Mouse (Mus musculus) heart, postnatal 14 days (tissue): ENCODE data around the gene Apol7e. TPM values are rescaled to one million over a fixed set of nuclear protein-coding genes. Genes with fewer than 3 reads are reported as not detected.
A peak's percentile ranks its signal among the peaks of the same experiment; 100 is the strongest.
"Not testable (repeated sequence)": the region's sequence is repeated elsewhere in the genome, so short reads cannot be mapped to it uniquely, and the experiment has no call there.

Experiments
- DNase-seq, 2 experiments: peaks; one replicate each; pipeline ENCODE4 v3.0.0; 2021 to 2022
- intact Hi-C: fragments of 180-260 bp; cut with DNase I; formaldehyde crosslinking; loops from one replicate; pipeline ENCODE4 v1.15.1; 2025
- long read RNA-seq, 2 experiments: library from polyadenylated mRNA; stranded (forward); transcript quantifications; one replicate each; pipeline ENCODE4 v2.0.0; 2021
- total RNA-seq, 2 experiments: library from RNA; stranded (reverse); gene quantifications; 2 replicates each; pipeline ENCODE4 v1.2.3; 2021

Apol7e gene
- not detected for total RNA-seq
- long read RNA-seq, experiment 1, result 0 reads
- long read RNA-seq, experiment 2, result 0 reads

DNA sequence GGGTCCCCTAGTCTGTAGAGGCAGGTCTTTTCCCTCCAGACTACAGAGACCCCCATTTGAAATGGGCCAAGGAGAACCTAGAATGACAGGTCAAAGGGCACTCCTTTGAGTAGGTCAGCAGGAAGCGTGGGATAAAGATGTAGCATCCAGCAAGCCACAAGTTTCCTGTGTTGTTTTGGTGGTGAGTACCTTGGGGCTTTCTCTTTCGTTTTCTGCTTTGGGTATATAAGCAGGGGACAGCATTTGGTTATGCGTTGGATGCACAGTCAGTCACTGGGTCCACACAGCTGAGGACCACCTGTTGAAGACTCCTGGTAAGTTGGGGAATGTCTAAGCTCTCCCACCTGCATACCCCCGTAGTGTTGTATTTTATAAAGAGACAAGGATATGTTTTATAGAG lies at the start of gene Apol7e:
Apol7e (plus strand) TSS at position 202 of the 400 bp plus-strand sequence.
- intact Hi-C loops, DNase-seq: not testable (repeated sequence)

DNA sequence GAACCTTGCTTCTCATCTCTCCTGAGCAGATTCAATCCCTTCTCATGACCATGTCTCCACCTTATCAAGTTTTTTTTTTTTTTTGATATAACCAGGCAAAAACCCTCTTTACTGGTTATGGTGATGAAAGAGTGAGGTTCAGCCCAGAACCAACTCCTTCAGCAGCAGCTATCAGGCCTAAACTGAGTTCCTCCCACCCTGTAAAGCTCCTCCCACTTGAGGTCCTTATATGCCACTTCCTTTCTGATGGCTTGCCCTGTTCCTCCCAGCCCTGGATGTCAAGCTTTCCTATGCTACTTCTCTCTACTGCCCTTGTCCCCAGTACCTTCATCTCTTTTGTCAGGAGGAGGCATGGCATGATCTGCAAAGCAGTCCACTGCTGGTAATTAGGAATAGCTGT lies 47.5 kb upstream of the Apol7e start:
- intact Hi-C loops, DNase-seq: not testable (repeated sequence)

DNA sequence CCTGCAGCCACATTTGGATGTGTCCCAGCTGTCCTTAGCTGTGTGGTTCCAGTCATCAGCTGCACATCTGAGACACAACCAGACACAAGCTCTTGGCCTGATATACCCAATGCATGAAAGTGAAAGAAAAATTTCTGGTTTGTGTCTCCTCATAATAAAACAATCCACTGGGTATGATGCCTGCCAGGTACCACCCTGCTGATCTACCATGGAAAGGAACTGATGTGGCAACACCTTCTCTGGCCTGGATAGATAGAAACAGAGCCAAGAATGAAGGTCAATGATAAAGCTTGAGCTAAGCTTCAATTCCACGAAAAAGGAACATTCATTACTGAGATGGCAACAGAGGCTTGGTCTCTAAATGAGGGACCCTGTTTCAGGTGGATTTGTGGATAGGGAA lies 38.9 kb upstream of the Apol7e start:
- intact Hi-C loops, DNase-seq: not testable (repeated sequence)

DNA sequence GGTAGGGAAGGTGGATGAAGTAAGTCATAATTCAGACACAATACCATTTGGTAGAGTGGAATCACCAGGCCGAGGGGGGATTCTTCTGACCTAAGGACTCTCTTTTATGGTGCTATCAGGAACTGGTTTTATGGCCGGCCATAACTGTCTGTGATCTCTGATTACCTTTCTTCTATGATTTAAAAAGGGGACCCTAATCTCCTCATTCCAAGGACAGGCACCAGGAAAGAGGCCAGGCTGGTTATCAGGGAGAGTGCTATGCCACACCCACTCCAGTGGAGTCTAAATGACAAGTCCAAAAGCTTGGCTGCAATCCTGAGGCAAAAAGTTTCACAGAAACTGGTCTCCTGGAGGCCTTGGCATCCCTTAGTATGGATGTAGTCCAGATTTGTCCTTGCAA lies 36.8 kb upstream of the Apol7e start:
- DNase-seq, intact Hi-C loops: not testable (repeated sequence)

DNA sequence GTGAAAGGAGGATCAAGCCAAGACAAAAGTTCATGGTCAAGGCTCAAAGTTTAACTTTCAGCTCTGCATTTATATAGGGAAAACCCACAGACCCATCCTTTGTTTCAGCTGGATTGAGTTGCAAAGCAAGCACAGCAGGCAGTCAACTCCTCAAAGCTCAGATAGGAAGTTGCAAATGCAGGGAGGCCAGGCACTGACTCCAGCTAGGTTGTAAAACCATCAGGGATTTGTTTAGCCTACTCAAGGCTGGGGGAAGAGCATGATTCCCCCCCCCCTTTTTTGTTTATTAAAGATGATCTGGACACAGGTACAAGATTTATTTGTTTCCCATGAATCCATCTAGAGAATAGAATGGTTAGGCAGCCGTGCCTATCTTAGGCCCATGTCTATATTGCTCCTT lies 24.6 kb upstream of the Apol7e start:
- intact Hi-C loops, DNase-seq: not testable (repeated sequence)

DNA sequence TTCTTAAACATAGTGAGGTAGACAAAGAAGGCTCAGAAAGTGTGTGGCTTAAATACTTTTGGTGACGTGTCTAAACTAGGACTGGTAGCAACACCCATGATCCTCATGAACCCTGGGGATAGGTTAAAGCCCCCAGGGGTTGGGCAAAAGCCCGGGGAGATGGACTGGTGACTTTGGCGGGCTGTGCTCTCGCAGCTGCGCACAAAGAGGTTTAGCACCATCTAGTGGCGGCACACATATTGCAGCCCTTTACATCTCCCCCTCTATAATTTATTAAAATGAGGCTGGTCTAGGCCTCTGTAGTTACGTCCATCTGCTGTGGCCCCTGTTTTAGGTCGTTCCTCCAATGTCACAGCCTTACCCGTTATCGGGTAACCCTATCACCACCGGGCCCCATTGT lies 14.7 kb upstream of the Apol7e start:
- intact Hi-C loops, result not testable (repeated sequence)

DNA sequence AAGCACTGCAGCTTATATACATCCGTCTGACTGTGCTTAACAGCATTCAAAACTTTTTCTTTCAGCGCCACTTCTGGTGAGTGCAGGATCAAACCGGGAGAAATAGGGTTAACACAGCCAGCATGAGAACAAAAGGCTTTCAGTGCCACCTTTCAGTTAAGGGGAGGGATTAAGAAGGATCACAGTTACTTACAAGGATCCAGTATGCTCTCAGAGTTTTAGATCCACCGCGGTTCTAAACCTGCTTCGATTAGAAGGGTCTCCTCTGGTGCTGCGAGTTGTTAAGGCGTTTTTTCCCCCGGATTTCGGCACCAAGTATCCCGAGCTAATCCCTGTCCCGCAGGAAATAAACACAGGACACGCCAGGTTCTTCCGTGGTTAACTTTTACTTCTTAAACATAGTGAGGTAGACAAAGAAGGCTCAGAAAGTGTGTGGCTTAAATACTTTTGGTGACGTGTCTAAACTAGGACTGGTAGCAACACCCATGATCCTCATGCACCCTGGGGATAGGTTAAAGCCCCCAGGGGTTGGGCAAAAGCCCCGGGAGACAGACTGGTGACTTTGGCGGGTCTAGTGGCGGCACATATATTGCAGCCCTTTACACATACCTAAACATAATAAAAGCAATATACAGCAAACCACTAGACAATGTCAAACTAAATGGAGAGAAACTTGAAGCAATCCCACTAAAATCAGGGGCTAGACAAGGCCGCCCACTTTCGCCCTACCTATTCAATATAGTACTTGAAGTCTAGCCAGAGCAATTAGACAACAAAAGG lies 6.9 kb upstream of the Apol7e start:
- DNase-seq, intact Hi-C loops: not testable (repeated sequence)

More for the DNA sequence above, 14.7 kb upstream of the Apol7e start:
- peak; percentile 45 to 66 for DNase-seq

DNA sequence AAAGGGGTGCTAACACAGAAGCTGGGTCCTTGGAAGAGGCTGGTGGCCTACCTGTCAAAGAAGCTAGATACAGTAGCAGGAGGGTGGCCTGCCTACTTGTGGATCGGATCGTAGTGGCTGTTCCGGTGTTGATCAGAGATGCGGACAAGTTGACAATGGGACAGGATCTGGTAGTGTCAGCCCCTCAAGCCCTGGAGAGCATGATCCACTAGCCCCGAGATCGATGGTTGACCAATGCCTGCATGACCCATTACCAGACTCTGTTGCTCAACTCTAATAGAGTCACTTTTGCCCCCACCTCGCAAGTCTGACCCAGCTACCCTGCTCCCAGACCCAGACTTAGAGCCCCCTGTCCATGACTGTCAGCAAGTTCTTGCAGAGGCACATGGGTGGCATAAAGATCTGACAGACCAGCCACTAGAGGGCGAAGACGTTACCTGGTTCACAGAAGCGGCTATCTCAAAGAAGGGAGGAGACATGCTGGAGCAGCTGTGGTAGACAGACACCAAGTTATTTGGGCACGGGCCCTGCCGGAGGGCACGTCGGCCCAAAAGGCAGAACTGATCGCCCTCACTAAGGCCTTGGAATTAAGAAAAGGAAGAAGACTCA lies 3.9 kb upstream of the Apol7e start:
- peak; percentile 5 to 16 for DNase-seq
- intact Hi-C loops, result not testable (repeated sequence)

DNA sequence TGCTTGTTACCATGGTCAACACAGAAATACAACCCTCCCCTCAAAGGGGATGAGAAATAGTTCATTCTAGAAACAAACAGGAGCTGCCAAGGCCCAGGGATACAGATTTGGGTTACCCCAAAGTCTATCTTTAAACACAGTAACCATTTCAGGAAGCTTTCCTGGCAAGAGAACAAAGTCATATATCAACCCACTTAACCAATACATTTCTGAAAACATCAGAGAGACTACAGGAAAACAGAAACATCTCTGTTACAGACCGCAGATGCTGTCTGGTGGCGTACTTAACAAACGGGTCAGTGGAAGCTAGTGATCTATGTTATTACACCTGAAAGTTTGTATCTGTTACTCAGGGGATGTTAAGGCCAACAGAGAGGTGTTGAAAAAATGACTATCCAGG lies 6.6 kb downstream of the Apol7e start:
- intact Hi-C loops, DNase-seq: not testable (repeated sequence)

DNA sequence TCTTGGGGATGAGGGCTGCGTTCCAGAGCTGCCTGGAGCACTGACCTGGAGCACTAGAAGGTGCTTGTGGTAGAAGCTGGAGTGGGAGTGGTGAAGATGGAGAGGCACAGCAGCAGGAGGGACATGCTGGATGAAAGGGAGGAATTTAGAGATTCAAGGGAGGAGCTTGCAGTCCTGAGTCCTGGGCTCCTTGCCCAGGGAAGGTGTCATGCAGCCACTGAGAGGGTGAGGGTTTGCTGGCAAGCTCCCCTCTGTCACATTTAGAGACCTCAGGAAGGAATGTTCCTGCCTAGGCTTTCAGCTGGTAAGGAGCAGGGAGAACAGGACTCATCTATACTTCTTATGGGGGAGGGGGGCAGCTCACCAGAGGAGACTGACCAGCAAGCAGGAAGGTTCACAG lies 10.3 kb downstream of the Apol7e start:
- intact Hi-C loops, DNase-seq: not testable (repeated sequence)

DNA sequence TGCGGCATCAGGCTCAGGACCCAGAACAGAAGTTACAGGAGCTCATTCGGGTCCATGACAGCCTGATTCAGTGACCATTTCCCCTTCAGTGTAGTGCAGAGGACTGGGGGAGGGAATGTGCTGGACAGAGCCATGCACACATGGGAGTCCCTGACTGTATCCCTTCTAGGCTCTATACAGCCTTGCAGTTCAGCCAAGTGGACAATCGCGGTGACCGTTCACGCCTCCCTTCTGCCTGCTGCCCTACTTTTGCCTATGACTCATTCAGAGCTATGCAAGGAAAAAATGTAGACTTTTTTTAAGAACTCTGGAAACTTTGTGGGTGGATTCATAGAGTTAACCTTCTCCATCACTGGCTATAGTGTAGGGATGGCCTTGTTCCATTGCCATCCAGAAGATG lies 19.6 kb downstream of the Apol7e start:
- DNase-seq, intact Hi-C loops: not testable (repeated sequence)

DNA sequence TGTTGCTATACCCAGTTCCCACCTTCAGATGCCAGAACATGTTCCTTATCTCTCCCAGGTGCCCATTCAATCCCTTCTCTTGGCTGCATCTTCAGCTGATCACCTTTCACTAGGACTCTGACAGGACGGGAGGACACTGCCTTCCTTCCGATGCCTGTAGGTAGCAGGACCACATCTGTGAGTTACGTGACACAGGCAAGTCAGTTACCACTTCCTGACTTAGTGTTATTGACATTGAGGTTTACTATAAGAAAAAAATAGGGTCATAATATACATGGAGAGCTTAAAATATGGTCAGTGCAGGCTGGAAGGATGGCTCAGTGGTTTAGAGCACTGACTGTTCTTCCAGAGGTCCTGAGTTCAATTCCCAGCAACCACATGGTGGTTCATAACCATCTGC lies 22.9 kb downstream of the Apol7e start:
- DNase-seq, intact Hi-C loops: not testable (repeated sequence)

DNA sequence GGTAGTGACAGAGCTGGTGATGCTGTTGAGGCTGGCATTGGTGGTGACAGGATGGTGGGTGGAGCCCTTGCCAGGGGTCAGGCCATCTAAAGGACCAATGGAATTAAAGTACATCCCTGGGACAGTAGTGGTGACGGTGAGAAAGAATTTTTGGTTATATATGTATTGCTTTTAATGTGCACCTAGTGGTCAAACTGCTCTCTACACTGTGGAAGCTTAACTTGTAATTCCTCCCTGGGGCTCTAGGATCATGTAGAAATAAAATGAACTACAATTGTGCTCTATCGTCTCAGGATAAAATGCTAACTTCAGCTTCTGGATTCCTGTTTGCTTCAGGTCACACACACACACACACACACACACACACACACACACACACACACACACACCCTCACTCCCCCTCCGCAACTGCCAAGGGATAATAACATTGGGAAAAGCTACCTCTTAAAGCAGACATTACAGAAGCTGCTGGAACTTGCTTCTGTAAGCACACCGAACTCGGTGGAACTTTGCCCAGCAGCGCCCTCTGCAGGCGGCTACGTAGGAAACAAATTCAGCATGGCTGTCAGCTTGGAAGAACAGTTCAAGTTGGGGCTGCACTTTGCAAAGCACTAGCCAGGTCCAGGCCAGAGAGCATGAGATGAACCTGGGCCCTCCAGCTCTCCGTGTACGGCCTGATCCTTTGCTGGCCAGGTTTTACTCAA lies 25.7 kb downstream of the Apol7e start:
- intact Hi-C loops, DNase-seq: not testable (repeated sequence)

DNA sequence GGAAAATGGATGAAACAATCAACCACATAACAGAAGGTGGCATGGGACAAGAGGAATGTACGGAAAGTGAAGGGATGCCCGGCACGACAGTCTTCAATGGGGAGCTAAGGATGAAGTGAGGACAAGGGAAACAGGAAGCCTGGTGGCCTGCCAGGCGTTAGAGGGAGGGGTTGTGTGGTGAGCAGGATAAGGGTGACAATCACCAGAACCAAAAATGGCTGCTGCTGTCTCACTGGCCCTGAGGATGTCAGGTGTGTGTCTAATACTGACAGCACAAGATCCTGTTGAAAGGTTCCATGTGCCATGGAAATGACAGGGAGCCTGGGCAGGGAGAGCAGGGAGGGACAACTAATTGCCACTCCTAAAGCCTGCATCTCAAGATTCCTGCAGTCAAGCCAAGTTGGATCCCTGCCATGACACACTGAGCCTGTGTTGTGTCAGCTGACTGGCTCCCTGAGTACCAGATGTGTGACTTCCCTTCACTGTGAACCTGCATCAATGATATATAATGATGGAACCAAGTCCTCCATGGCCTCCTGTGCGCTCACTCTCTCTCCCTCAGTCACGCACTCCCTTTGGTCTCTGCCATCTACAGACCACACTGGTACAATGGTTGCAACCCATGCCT lies 26.9 kb downstream of the Apol7e start:
- DNase-seq, result peak in 1 of 2 experiments; percentile 56
- intact Hi-C loops, result not testable (repeated sequence)

DNA sequence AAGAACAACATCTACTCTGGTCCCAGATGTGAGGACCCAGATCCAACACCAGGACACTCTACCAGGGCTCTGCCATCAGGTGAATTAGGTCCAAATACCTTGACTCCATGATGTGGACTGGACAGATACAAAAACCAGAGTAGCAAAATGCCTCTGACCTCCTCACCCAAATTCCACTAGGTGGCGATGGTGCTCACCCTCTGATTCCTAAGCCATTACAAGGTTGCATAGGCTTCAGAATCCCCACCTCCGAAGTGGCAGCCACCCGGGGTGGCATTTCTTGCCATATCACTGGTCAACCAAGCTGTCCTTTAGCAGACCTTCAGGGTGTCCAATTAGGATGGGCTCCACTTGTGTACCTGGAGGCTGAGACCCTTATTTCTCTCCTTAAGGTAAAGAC lies 28.5 kb downstream of the Apol7e start:
- DNase-seq, intact Hi-C loops: not testable (repeated sequence)

DNA sequence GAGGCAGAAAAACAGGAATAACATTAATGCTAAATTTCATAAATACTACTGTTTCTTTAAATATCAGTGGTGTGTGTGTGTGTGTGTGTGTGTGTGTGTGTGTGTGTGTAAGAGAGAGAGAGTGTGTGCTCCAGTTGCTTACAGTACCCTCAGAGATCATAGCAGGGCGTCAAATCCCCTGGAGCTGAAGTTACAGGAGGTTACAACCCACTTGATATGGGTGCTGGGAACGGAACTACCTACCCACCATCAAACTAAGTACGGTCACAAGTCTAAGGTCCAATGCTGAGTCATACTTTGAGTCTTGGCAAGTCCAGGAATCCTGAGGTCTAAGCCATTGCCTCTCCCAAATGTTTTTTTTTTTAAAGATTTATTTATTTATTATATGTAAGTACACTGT lies 29.1 kb downstream of the Apol7e start:
- intact Hi-C loops, result not testable (repeated sequence)

DNA sequence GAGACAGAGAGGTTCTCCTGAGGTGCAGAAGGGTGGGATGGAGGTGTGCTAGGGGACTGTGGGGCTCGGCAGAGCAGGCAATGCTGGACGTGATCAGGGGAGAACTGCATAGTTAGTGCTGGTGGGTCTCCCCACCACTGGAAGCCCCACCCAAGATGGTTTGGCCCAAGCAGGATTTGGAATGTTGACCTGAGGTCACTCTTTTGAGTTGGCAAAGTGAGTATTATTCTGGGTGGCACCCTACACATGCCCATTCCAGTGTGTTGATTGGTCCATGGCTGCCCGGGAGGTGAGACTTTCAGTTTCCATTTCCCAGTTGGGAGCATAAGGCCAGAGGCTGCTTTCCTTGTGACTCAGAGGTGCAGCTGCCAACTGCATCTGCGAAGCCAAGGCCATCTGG lies 30.1 kb downstream of the Apol7e start, which contains the start of gene Apol9b:
Apol9b (plus strand) TSS at position 301 of the 400 bp plus-strand sequence.
- intact Hi-C loops, DNase-seq: not testable (repeated sequence)

More for the DNA sequence above, 29.1 kb downstream of the Apol7e start:
- DNase-seq, result not testable (repeated sequence)

DNA sequence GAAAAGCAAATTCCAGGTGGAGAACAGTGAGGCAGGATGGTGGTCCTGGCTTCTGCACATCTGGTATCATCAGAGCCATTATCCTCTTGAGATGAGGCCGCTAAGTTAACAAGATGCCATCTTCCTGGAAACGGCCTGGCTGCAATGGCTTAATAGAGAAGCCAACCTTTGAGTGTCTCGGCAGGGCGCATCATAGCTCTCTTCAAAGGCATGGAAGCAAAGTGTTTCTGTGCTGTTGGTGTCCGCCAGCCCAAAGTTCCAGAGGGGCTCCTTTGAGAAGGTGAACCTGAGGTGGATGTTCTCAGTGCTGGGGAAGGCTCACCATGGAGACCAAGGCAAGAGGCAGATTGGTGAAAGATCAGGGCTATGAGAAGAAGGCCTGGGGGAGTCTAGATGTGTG lies 32.9 kb downstream of the Apol7e start:
- intact Hi-C loops, result no loop called here
- DNase-seq, result no peak

DNA sequence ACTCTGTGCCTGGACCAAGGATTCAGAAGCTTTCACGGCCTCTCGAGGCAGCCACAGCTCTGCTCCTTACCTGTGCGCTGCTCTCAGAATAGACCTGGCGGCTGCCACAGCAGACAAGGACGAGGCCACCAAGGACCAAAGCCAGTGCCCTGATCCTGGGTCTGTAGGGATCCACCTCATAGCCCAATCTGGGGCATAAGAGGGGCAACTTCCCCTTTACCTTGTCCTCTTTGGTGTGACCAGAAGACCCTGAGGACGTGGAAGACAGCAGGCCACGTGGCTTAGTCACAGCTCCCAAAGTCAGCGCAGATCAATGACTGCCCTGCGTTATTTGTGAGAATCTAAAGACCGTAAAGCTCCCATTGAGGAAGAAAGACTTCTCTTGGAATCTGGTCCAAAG lies 34.2 kb downstream of the Apol7e start:
- DNase-seq, intact Hi-C loops: not testable (repeated sequence)

DNA sequence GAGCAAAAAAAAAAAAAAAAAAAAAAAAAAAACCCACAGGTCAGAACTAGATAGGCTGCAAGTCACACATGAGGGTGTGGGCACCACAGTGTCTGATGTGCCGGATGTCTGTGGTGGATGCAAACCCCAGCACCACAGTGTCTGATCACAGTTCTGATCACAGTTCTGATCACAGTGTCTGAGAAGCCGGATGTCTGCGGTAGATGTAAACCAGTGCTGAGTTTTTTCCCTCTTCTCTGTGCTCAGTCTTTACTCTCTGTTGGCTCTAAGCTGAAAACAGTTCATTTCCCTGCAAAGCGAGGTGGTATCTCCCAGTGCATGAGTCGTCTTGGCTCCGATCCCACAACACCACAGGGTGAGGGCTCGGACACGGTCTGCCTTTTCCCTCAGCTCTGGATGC lies 34.7 kb downstream of the Apol7e start:
- intact Hi-C loops, result not testable (repeated sequence)
- peak in 1 of 2 experiments; percentile 32 for DNase-seq
